Mouse (Mus musculus): ENCODE data around the gene Skap1. TPM values are rescaled to one million over a fixed set of nuclear protein-coding genes. Genes with fewer than 3 reads are reported as not detected.

Skap1 gene
- polyA plus RNA-seq (2015; fragmentation: Nextera tagmentation; extraction: Ambion mirVana): 0.33 and 1.1 TPM in 2 replicates

GRCm38 (mm10) chr11:96463986-96464715 lies at the start of gene Skap1:
Gene Skap1, plus strand, starts transcription at chr11:96464593.
- Histone ChIP-seq H3K9me3 (no peaks in the 10 kb centered on the region), H3K4me3 (peak within 1 kb of the TSS; percentile 47), H3K27me3 (replicated peaks) (peaks cover 67% of the 10 kb centered on the region), H3K4me2 (peak within 1 kb of the TSS; percentile 75), H3K9ac (peak within 1 kb of the TSS; percentile 59), H3K36me3 (no peaks in the 10 kb centered on the region), H3K4me1 (peaks cover 30% of the 10 kb centered on the region), H3K27ac (replicated peaks) (no peak within 1 kb of the TSS)
- no peak for ATAC-seq (ENCODE audit: extremely low read depth, insufficient number of reproducible peaks, low FRiP score, low TSS enrichment)
- 6% methylated on average over 38 of the region's 42 CpGs for WGBS

DNA sequence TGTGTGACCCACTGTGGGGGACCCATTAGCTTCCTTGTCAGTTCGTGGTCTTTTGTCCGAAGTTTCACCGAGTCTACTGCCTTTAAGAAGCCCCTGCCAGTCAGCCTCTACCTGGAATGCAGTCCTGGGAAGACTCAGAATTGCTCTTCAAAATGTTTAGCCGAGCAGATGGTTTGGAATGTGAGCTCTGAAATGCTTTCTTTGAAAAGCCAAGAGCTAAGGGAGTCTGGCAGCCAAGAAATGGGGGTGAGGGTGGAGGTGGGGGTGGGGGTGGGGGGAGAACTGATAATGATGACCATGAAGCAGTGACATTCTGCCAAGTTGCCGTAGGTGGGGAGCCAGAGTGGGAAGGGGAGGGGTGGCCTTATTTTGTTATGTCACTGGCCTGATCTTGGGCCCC lies 43.3 kb upstream of the Skap1 start:
- Histone ChIP-seq H3K9me3 (no peaks in the 10 kb centered on the region), H3K4me1 (peaks cover 12% of the 10 kb centered on the region), H3K4me3 (no peak overlapping the region), H3K36me3 (no peaks in the 10 kb centered on the region), H3K27me3 (replicated peaks) (peaks cover 72% of the 10 kb centered on the region), H3K27ac (replicated peaks) (no peak overlapping the region), H3K4me2 (no peak overlapping the region), H3K9ac (no peak overlapping the region)
- 19% methylated on average over 5 of the region's 5 CpGs for WGBS
- no peak for ATAC-seq (ENCODE audit: extremely low read depth, insufficient number of reproducible peaks, low FRiP score, low TSS enrichment)

DNA sequence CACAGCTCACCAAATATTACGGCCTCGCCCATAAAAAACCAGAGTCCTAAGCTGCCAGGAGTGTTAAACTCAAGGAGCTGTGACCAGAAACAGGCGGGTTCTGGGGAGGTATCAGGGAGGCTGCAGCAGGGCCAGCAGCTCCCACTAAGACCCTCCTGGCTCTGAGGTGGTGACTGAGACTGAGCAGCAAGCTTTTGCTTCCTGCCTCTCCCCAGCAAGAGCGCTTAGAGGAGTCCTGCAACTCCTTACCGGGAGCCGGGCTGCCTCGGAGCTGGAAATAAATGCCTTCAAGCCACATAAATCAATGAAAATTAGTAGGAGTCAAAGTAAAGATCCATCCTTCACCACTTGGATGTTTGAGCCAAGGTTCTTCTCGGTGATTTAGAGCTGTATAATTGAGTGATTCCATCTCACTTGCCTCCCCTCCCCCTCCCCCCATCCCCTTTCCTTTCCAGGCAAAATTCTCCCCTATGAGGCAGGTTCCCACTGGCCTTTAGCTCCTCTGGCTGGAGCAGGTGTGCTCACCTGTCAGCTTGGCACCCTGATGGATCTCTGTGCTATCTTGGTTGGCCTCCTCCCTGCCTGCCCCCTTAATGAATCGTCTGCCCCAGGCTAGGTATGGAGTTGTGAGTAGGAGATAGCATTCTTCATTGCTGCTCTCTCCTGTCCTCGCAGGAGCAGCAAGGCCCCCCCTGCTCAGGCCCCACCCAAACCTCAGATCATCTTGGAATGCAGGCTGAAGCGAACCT lies 42.7 kb upstream of the Skap1 start:
- Histone ChIP-seq H3K9ac (no peak overlapping the region), H3K27me3 (replicated peaks) (peaks cover 71% of the 10 kb centered on the region), H3K9me3 (no peaks in the 10 kb centered on the region), H3K27ac (replicated peaks) (no peak overlapping the region), H3K4me2 (no peak overlapping the region), H3K4me1 (peaks cover 12% of the 10 kb centered on the region), H3K36me3 (no peaks in the 10 kb centered on the region), H3K4me3 (no peak overlapping the region)
- ATAC-seq (ENCODE audit: extremely low read depth, insufficient number of reproducible peaks, low FRiP score, low TSS enrichment): no peak
- WGBS: 14% methylated on average over 11 of the region's 11 CpGs

GRCm38 (mm10) chr11:96425193-96425592 lies 39.2 kb upstream of the Skap1 start:
- 82% methylated on average over 6 of the region's 6 CpGs for WGBS
- ATAC-seq (ENCODE audit: extremely low read depth, insufficient number of reproducible peaks, low FRiP score, low TSS enrichment): no peak
- Histone ChIP-seq H3K9ac (no peak overlapping the region), H3K36me3 (no peaks in the 10 kb centered on the region), H3K27me3 (replicated peaks) (peaks cover 74% of the 10 kb centered on the region), H3K4me3 (no peak overlapping the region), H3K4me1 (peaks cover 12% of the 10 kb centered on the region), H3K9me3 (no peaks in the 10 kb centered on the region), H3K27ac (replicated peaks) (no peak overlapping the region), H3K4me2 (no peak overlapping the region)

GRCm38 (mm10) chr11:96426191-96426590 lies 38.2 kb upstream of the Skap1 start:
- 32% methylated on average over 6 of the region's 6 CpGs for WGBS

DNA sequence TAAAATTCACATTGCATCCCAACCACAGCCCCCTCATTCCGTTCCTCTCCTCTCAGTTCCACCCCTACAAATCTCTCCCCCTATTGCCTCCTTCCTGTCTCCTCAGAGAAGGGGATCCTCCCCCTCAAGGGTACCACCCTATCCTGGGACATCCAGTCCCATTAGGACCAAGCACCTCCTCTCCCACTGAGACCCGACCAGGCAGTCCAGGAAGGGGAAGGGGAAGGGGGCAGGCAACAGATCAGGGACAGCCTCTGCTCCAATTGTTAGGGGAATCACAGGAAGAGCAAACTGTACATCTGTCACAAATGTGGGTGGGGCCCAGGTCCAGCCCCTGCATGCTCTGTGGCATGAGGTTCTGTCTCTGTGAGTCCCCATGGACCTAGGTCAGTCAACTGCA lies 37.6 kb upstream of the Skap1 start:
- Histone ChIP-seq H3K4me2 (no peak overlapping the region), H3K27ac (replicated peaks) (no peak overlapping the region), H3K4me3 (no peak overlapping the region), H3K36me3 (no peaks in the 10 kb centered on the region), H3K27me3 (replicated peaks) (peaks cover 66% of the 10 kb centered on the region), H3K9me3 (no peaks in the 10 kb centered on the region), H3K9ac (no peak overlapping the region), H3K4me1 (peaks cover 2% of the 10 kb centered on the region)
- no peak for ATAC-seq (ENCODE audit: extremely low read depth, insufficient number of reproducible peaks, low FRiP score, low TSS enrichment)
- 42% methylated on average over 2 of the region's 2 CpGs for WGBS

More at GRCm38 (mm10) chr11:96426191-96426590, 38.2 kb upstream of the Skap1 start:
- no peak overlapping the region for H3K4me2 ChIP-seq
- no peaks in the 10 kb centered on the region for H3K9me3 ChIP-seq
- no peak overlapping the region for H3K27ac ChIP-seq (replicated peaks)
- ATAC-seq (ENCODE audit: extremely low read depth, insufficient number of reproducible peaks, low FRiP score, low TSS enrichment): no peak
- peaks cover 72% of the 10 kb centered on the region for H3K27me3 ChIP-seq (replicated peaks)
- H3K9ac ChIP-seq: no peak overlapping the region
- no peak overlapping the region for H3K4me3 ChIP-seq
- H3K36me3 ChIP-seq: no peaks in the 10 kb centered on the region
- H3K4me1 ChIP-seq: peaks cover 8% of the 10 kb centered on the region

GRCm38 (mm10) chr11:96429062-96429461 lies 35.3 kb upstream of the Skap1 start:
- Histone ChIP-seq H3K4me3 (no peak overlapping the region), H3K9ac (no peak overlapping the region), H3K4me2 (no peak overlapping the region), H3K27me3 (replicated peaks) (peaks cover 59% of the 10 kb centered on the region), H3K27ac (replicated peaks) (no peak overlapping the region), H3K4me1 (no peaks in the 10 kb centered on the region), H3K36me3 (no peaks in the 10 kb centered on the region), H3K9me3 (no peaks in the 10 kb centered on the region)
- ATAC-seq (ENCODE audit: extremely low read depth, insufficient number of reproducible peaks, low FRiP score, low TSS enrichment): no peak
- WGBS: 82% methylated on average over 2 of the region's 2 CpGs

GRCm38 (mm10) chr11:96429891-96430290 lies 34.5 kb upstream of the Skap1 start:
- H3K27me3 ChIP-seq (replicated peaks): peaks cover 50% of the 10 kb centered on the region
- H3K4me3 ChIP-seq: no peak overlapping the region
- H3K4me1 ChIP-seq: no peaks in the 10 kb centered on the region
- WGBS: 64% methylated on average over 5 of the region's 5 CpGs
- H3K9ac ChIP-seq: no peak overlapping the region
- no peak for ATAC-seq (ENCODE audit: extremely low read depth, insufficient number of reproducible peaks, low FRiP score, low TSS enrichment)
- H3K4me2 ChIP-seq: no peak overlapping the region
- H3K27ac ChIP-seq (replicated peaks): no peak overlapping the region
- no peaks in the 10 kb centered on the region for H3K9me3 ChIP-seq
- no peaks in the 10 kb centered on the region for H3K36me3 ChIP-seq

- Histone ChIP-seq H3K9me3 (no peaks in the 10 kb centered on the region), H3K9ac (no peak overlapping the region), H3K4me2 (no peak overlapping the region), H3K4me3 (no peak overlapping the region), H3K4me1 (no peaks in the 10 kb centered on the region), H3K27me3 (replicated peaks) (peaks cover 56% of the 10 kb centered on the region), H3K36me3 (no peaks in the 10 kb centered on the region), H3K27ac (replicated peaks) (no peak overlapping the region)
- no peak for ATAC-seq (ENCODE audit: extremely low read depth, insufficient number of reproducible peaks, low FRiP score, low TSS enrichment)
- 52% methylated on average over 9 of the region's 9 CpGs for WGBS
These were observed 32.5 kb upstream of the Skap1 start for GRCm38 (mm10) chr11:96431871-96432270.

GRCm38 (mm10) chr11:96434888-96435287 lies 29.5 kb upstream of the Skap1 start:
- Histone ChIP-seq H3K4me1 (no peaks in the 10 kb centered on the region), H3K27ac (replicated peaks) (no peak overlapping the region), H3K27me3 (replicated peaks) (peaks cover 66% of the 10 kb centered on the region), H3K4me3 (no peak overlapping the region), H3K36me3 (no peaks in the 10 kb centered on the region), H3K9me3 (no peaks in the 10 kb centered on the region), H3K4me2 (no peak overlapping the region), H3K9ac (no peak overlapping the region)
- 53% methylated on average over 6 of the region's 6 CpGs for WGBS
- ATAC-seq (ENCODE audit: extremely low read depth, insufficient number of reproducible peaks, low FRiP score, low TSS enrichment): no peak

- Histone ChIP-seq H3K4me1 (no peaks in the 10 kb centered on the region), H3K9me3 (no peaks in the 10 kb centered on the region), H3K4me3 (no peak overlapping the region), H3K9ac (no peak overlapping the region), H3K27ac (replicated peaks) (no peak overlapping the region), H3K36me3 (no peaks in the 10 kb centered on the region), H3K27me3 (replicated peaks) (peaks cover 60% of the 10 kb centered on the region), H3K4me2 (no peak overlapping the region)
- ATAC-seq (ENCODE audit: extremely low read depth, insufficient number of reproducible peaks, low FRiP score, low TSS enrichment): no peak
- WGBS: 41% methylated on average over 7 of the region's 7 CpGs
These were observed 27.9 kb upstream of the Skap1 start for GRCm38 (mm10) chr11:96436525-96436924.

Measured in heart, embryonic 13.5 days (tissue).